Mouse (Mus musculus): ENCODE measurements around the gene St8sia1.

Gene St8sia1

DNA sequence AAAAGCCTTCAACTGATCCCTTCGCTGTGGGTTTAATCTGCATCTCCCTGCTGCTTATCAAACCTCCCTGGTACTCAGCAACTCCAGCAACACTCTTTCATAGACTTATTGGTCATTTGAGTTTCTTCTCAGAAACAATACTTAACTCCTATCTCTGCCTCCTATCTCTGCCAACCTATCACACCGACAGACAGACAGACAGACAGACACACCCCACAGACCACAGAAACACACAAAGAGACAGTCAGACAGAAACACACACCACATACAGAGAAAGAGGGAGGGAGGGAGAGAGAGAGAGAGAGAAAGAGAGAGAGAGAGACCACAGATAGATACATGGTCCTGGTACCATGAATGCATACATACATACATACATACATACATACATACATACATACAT is 18.8 kb downstream of the St8sia1 start:
- no peak for DNase-seq (ENCODE audit: extremely low read depth, low read depth, low spot score)

- no peak for DNase-seq (ENCODE audit: extremely low read depth, low read depth, low spot score)
Observed at GRCm38 (mm10) chr6:142944470-142944869, 19.8 kb downstream of the St8sia1 start.

- DNase-seq (ENCODE audit: extremely low read depth, low read depth, low spot score): no peak
Observed at GRCm38 (mm10) chr6:142943419-142943818, 20.8 kb downstream of the St8sia1 start.

DNA sequence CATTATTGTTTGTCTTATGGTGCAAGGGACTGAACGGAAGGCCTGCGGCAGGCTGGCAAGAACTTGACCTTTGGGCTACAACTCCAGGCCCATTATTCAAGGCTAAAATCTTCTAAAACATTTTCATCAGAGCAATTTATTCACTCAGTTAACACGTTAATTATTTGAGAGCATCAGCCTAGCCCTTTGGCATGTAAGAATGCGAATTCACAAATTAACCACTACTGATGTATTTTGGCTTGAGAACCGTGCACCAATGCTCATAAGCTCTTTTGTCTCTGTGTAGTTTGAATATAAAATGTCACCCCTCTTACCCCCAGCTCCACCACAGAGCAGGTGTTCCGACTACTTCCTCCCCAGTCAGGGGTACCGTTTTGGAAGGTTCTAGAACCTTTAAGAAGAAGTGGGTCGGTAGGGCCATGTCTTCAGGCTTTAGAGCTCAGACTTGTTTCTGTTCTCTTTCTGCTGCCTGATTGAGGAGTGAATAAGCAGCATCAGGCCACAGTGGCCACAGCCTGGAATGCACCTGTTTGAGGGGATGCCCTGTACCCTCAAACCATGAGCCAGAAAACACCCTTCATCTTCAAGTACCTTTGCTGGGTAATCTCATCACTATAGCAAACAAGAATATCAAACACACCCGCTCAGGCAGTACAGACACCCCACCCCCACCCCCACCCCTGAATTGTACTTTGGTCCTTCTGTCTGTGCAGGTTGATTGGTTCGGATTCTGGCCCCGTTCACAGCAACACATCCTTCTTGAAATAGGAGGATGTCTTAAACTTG is 22.5 kb downstream of the St8sia1 start:
- DNase-seq (ENCODE audit: extremely low read depth, low read depth, low spot score): no peak

- DNase-seq (ENCODE audit: extremely low read depth, low read depth, low spot score): no peak
Observed at GRCm38 (mm10) chr6:142941078-142941477, 23.2 kb downstream of the St8sia1 start.

GRCm38 (mm10) chr6:142938549-142939345 is 25.5 kb downstream of the St8sia1 start:
- DNase-seq (ENCODE audit: extremely low read depth, low read depth, low spot score): no peak

GRCm38 (mm10) chr6:142938074-142938473 is 26.2 kb downstream of the St8sia1 start:
- DNase-seq (ENCODE audit: extremely low read depth, low read depth, low spot score): no peak

- DNase-seq (ENCODE audit: extremely low read depth, low read depth, low spot score): no peak
Observed at GRCm38 (mm10) chr6:142932582-142932981, 31.7 kb downstream of the St8sia1 start.

DNA sequence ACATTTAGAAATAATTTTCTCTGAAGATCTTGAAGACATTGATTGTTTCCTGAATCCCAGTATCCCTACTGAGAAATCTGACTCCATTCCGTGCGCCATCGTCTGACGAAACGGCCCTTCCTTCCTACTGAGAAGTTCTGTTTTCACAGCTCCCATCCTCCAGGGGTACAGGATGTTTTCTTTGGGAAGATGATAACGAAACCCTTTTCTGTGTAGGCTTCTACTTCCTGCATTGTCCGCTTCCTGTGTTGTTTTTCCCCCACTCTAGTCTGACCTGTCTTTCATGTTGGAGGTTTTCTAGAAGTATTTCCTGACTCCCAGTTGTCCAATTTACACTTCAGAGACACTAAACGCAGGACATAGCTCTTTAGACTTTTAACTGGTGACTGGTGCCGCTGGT is 32.1 kb downstream of the St8sia1 start:
- DNase-seq (ENCODE audit: extremely low read depth, low read depth, low spot score): no peak

DNA sequence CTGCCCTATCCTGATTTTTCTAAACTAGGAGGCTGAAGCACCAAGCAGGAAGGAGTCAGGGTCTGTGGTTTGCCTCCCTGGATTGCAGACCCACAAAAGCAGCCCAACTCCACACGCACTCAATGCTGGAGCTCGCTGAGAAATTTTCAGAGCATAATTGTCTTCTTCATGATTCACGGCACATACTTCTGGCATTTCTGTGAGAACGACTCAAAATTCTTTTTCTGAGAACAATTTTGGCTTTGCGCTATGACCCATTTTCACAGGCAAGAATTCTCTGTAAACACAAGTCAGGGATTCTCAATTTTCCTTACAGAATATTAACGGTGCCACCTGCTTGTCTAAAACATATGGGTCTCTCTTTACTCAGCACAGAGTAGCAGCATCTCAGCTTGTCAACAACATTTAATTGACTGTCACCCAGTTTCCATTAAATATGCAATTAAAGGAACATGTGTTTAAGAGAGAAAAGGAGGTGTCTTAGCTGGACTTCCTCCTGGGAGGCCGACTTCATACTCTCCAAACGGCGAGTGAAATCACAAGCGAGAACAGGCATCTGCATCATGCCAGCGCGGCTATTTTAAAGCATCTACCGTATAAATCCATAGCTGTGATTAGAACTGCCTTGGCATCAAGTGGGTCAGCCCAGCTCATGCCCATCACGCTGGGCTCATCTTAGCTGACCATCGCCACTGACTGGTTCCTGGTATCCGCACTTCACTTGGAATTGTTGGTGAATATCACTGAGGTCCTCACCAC is 35.5 kb downstream of the St8sia1 start:
- no peak for DNase-seq (ENCODE audit: extremely low read depth, low read depth, low spot score)

GRCm38 (mm10) chr6:142926901-142927605 is 37.2 kb downstream of the St8sia1 start:
- DNase-seq (ENCODE audit: extremely low read depth, low read depth, low spot score): no peak

- no peak for DNase-seq (ENCODE audit: extremely low read depth, low read depth, low spot score)
Observed at GRCm38 (mm10) chr6:142925921-142926320, 38.3 kb downstream of the St8sia1 start.

DNA sequence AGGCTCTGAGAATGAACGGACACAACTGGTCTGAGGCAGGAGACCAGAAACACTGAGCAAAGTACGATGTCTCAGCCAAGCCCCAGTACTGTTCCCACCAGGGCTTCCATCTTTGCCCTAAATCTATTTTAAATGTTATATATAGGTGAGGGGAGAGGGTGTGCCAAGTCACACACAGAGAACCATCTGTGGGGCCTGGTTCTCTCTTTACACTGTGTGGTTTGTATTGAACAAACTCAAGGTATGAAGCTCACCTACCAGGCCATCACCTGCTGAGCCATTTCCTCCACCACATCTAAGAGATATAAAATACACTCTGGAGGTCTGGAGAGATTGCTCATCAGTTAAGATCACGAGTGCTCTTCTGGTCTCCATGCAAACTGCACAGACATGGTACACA is 38.9 kb downstream of the St8sia1 start:
- DNase-seq (ENCODE audit: extremely low read depth, low read depth, low spot score): no peak

DNA sequence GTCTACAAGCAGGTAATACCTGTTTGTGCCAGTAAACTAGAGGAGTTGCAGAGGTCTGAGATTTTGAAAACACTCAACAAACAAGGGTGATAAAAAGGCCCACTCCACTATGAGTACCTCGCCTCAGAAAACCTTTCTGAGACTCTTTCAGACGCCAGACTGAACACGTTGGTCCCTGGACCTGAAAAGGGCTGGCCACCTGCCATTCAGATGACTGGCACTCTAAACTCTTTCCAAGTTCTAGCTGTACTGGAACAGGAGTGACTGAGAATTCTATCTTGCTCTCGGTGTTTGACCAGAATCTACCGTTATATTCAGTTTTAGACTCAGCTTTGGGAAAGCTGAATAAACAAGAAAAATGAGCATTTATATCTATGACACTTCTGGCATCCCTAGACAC is 43.4 kb downstream of the St8sia1 start:
- DNase-seq (ENCODE audit: extremely low read depth, low read depth, low spot score): no peak

- no peak for DNase-seq (ENCODE audit: extremely low read depth, low read depth, low spot score)
Observed at GRCm38 (mm10) chr6:142918691-142919090, 45.6 kb downstream of the St8sia1 start.

DNA sequence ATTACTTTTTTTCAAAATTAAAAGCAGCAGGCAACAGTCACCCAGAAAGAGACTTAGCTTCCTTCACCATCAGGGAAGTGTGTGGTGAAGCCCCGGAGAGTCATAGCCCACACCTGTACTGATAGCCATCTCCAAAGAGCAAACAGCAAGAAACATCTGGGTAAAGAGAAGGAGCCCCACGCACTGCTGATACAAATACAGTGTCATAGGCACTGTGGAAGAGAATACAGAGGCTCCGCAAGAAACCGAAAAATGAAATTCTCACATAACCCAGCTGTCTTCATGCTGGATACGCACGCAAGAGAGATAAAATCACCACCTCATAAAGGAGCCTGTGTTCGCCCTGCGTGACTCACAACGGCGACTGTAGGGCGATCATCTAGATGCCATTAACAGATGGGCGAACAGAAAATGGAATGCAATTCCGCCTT is 46.8 kb downstream of the St8sia1 start:
- no peak for DNase-seq (ENCODE audit: extremely low read depth, low read depth, low spot score)

DNA sequence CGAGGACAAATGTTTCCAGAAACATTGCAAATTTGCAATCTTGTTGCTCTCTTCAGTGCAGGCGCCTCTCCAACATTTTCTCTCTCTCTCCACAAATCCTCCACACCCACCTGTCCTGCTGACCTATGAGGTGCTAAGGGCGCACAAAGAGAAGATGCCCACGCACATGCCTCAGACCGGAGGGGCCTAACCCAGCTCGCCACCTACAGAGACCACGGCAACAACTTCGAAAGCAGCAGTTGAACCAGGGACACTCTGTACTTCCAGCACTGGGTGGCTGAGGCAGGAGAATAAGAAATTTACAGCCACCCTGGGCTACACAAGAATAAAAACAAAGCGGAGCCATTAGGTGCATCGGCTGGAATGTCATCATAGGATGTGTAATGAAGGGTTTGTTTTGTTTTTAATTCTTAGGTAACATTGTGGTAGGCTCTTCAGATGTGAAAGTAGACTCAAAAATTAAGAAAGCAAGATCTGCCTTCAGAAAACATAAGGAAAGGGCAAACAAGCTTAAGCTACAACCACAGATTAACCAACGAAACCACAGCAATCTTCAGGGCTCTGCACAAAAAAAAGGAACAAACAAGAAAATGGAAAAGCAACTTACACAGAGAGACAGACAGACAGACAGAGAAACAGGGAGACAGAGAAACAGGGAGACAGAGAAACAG is 47.8 kb downstream of the St8sia1 start:
- no peak for DNase-seq (ENCODE audit: extremely low read depth, low read depth, low spot score)

- DNase-seq (ENCODE audit: extremely low read depth, low read depth, low spot score): no peak
Observed at GRCm38 (mm10) chr6:142915464-142915863, 48.8 kb downstream of the St8sia1 start.

GRCm38 (mm10) chr6:142914676-142915075 is 49.6 kb downstream of the St8sia1 start:
- no peak for DNase-seq (ENCODE audit: extremely low read depth, low read depth, low spot score)

GRCm38 (mm10) chr6:142911263-142911662 is 53.0 kb downstream of the St8sia1 start:
- no peak for DNase-seq (ENCODE audit: extremely low read depth, low read depth, low spot score)

All from fat pad, adult 2 months (tissue).